Mouse (Mus musculus): ENCODE measurements around the gene Misp.

GRCm38 (mm10) chr10:79831583-79831982 is 10.8 kb downstream of the Misp start:
- no peak for TF ChIP-seq CTCF (IDR thresholded peaks at IDR 0.05; ENCODE audit: borderline replicate concordance, insufficient read depth, low read length)
- no peak for TF ChIP-seq POLR2A (IDR thresholded peaks at IDR 0.05; ENCODE audit: low read depth, low read length)

All from embryonic fibroblast, embryonic 13.5 days (primary cell).